ENCODE assay signal across 8 mouse cellular contexts in genomic region chr8:92678407-92678806, GRCm38 (mm10). TPM values are rescaled to one million over a fixed set of nuclear protein-coding genes. Genes with fewer than 3 reads are reported as not detected.
DNase-seq lines count a peak whose midpoint lies in the region; ATAC-seq lines count a peak whose summit lies in the region.

No protein-coding gene starts in this region.

- H3K4me2 ChIP-seq in forebrain, embryonic 12.5 days: peak overlapping the region; percentile 40
- peak overlapping the region; percentile 52 for H3K4me2 ChIP-seq in kidney, embryonic 15.5 days
- peak overlapping the region; percentile 42 for H3K4me2 ChIP-seq in midbrain, embryonic 14.5 days (ENCODE audit: low read length)

- H3K27me3 ChIP-seq in forebrain, embryonic 12.5 days: peaks cover 81% of the 10 kb centered on the region
- H3K27me3 ChIP-seq in kidney, embryonic 15.5 days: peaks cover 85% of the 10 kb centered on the region
- H3K27me3 ChIP-seq in midbrain, embryonic 14.5 days (ENCODE audit: control insufficient read depth, insufficient read depth, low read length): peaks cover 38% of the 10 kb centered on the region

- H3K36me3 ChIP-seq in forebrain, embryonic 12.5 days (replicated peaks): no peaks in the 10 kb centered on the region
- H3K36me3 ChIP-seq in kidney, embryonic 15.5 days: no peaks in the 10 kb centered on the region
- H3K36me3 ChIP-seq in midbrain, embryonic 14.5 days (ENCODE audit: control insufficient read depth, insufficient read depth, low read length): no peaks in the 10 kb centered on the region

- ATAC-seq in forebrain, embryonic 12.5 days (ENCODE audit: low FRiP score): no peak
- no peak for ATAC-seq in kidney, embryonic 15.5 days (replicated peaks; ENCODE audit: low FRiP score)
- ATAC-seq in midbrain, embryonic 14.5 days (ENCODE audit: low FRiP score, low TSS enrichment): no peak
- ATAC-seq in CD4-positive, CD25-positive, alpha-beta regulatory T cell, adult 4 months: no peak

- H3K4me1 ChIP-seq in forebrain, embryonic 12.5 days: peaks cover 29% of the 10 kb centered on the region
- H3K4me1 ChIP-seq in kidney, embryonic 15.5 days: peaks cover 26% of the 10 kb centered on the region
- peaks cover 15% of the 10 kb centered on the region for H3K4me1 ChIP-seq in midbrain, embryonic 14.5 days (ENCODE audit: control insufficient read depth, insufficient read depth, low read length)

- DNase-seq in embryo, embryonic 10 days (ENCODE audit: low spot score): peak; percentile 41
- no peak for DNase-seq in embryo, embryonic 9.5 days (ENCODE audit: extremely low spot score)
- peak; percentile 36 for DNase-seq in midbrain, embryonic 14.5 days
- DNase-seq in cerebellum, adult 11 months: no peak
- DNase-seq in spleen, adult 12 weeks (ENCODE audit: low spot score): no peak

- no peak overlapping the region for H3K27ac ChIP-seq in forebrain, embryonic 12.5 days
- H3K27ac ChIP-seq in kidney, embryonic 15.5 days: no peak overlapping the region
- no peak overlapping the region for H3K27ac ChIP-seq in midbrain, embryonic 14.5 days (replicated peaks; ENCODE audit: low read depth, low read length)

- peak overlapping the region; percentile 9; the same call in 1 of the 2 replicates for H3K4me3 ChIP-seq in forebrain, embryonic 12.5 days (replicated peaks)
- H3K4me3 ChIP-seq in kidney, embryonic 15.5 days (replicated peaks): peak overlapping the region; percentile 25
- H3K4me3 ChIP-seq in midbrain, embryonic 14.5 days (replicated peaks; ENCODE audit: low read depth, low read length): peak overlapping the region; percentile 13; the same call in 1 of the 2 replicates

- no peak overlapping the region; the same call in 1 of the 2 replicates for H3K9ac ChIP-seq in forebrain, embryonic 12.5 days
- no peak overlapping the region for H3K9ac ChIP-seq in kidney, embryonic 15.5 days
- no peak overlapping the region; the same call in 1 of the 2 replicates for H3K9ac ChIP-seq in midbrain, embryonic 14.5 days (replicated peaks; ENCODE audit: low read length)

- WGBS in forebrain, embryonic 12.5 days: 9% methylated on average over 16 of the region's 16 CpGs
- 14% methylated on average over 16 of the region's 16 CpGs for WGBS in kidney, embryonic 15.5 days
- 18% methylated on average over 16 of the region's 16 CpGs for WGBS in midbrain, embryonic 14.5 days

- H3K9me3 ChIP-seq in forebrain, embryonic 12.5 days: no peaks in the 10 kb centered on the region
- no peaks in the 10 kb centered on the region for H3K9me3 ChIP-seq in kidney, embryonic 15.5 days (replicated peaks)
- H3K9me3 ChIP-seq in midbrain, embryonic 14.5 days (ENCODE audit: control insufficient read depth, low read length): no peaks in the 10 kb centered on the region

RNA-seq across cellular contexts. Expression of gene Irx6, which starts 4.3 kb away (rescaled TPM):
- polyA plus RNA-seq in forebrain, embryonic 12.5 days (2016; fragmentation: Nextera tagmentation; extraction: Ambion mirVana): 0.28 and 0.37 TPM in 2 replicates
- polyA plus RNA-seq in kidney, embryonic 15.5 days (2015; fragmentation: Nextera tagmentation; extraction: Ambion mirVana): 0.05 and 0.10 TPM in 2 replicates
- polyA plus RNA-seq in midbrain, embryonic 14.5 days (2014; fragmentation: Nextera tagmentation; extraction: Ambion mirVana): 4.2 and 6.4 TPM in 2 replicates
- polyA plus RNA-seq in CD4-positive, CD25-positive, alpha-beta regulatory T cell, adult 4 months (2017; shearing (Covaris generic)): not detected

Comparison
In these comparisons a context has a peak if more than half of its experiments do, and no peak if none do; other contexts are left out.
1. DNase-seq: peak in embryo, embryonic 10 days (single experiment) and midbrain, embryonic 14.5 days (single experiment); none in embryo, embryonic 9.5 days (single experiment), cerebellum, adult 11 months (single experiment) and spleen, adult 12 weeks (single experiment).
2. Peak in every context shown above with its lines, with median percentiles within 50 percentile points of each other: H3K4me2 ChIP-seq and H3K4me3 ChIP-seq.